Mouse (Mus musculus) kidney, embryonic 16.5 days (tissue): Measurements from ENCODE around the gene Hipk1. TPM values are rescaled to one million over a fixed set of nuclear protein-coding genes. Genes with fewer than 3 reads are reported as not detected.
"Not testable (repeated sequence)": the region's sequence is repeated elsewhere in the genome, so short reads cannot be mapped to it uniquely, and the experiment has no call there.

Experiments used
- ATAC-seq: fragments of 200-750 bp; cut with Nextera tagmentation; 2 replicates; pipeline ENCODE4 v1.8.0; 2017; ENCODE audit warnings: moderate TSS enrichment; ENCODE audit not compliant: low FRiP score, low TSS enrichment
- H3K27ac ChIP-seq: fragments of 300-500 bp; sonication (generic); 2 replicates; pipeline ENCODE4 v1.5.1; 2014; ENCODE audit warnings: low read length
- H3K27me3 ChIP-seq: fragments of 300-500 bp; sonication (generic); 2 replicates; pipeline ENCODE4 v1.6.1; 2014; ENCODE audit warnings: low read length, control low read depth, mixed read lengths; ENCODE audit not compliant: insufficient read depth
- H3K36me3 ChIP-seq: fragments of 300-500 bp; sonication (generic); 2 replicates; pipeline ENCODE4 v1.6.1; 2014; ENCODE audit warnings: low read length, control low read depth, mixed read lengths; ENCODE audit not compliant: insufficient read depth
- H3K4me1 ChIP-seq: fragments of 300-500 bp; sonication (generic); 2 replicates; pipeline ENCODE4 v1.6.1; 2014; ENCODE audit warnings: low read length, control low read depth, mixed read lengths; ENCODE audit not compliant: insufficient read depth
- H3K4me2 ChIP-seq: fragments of 300-500 bp; sonication (generic); replicated peaks from 2 replicates; pipeline ENCODE4 v1.6.1; 2014; ENCODE audit warnings: low read depth, low read length
- H3K4me3 ChIP-seq: fragments of 300-500 bp; sonication (generic); 2 replicates; pipeline ENCODE4 v1.5.1; 2014; ENCODE audit warnings: mild to moderate bottlenecking, low read length
- H3K9ac ChIP-seq: fragments of 300-500 bp; sonication (generic); replicated peaks from 2 replicates; pipeline ENCODE4 v1.6.1; 2014; ENCODE audit warnings: low read length
- H3K9me3 ChIP-seq: fragments of 300-500 bp; sonication (generic); 2 replicates; pipeline ENCODE4 v1.6.1; 2016; ENCODE audit warnings: low read length, control low read depth
- WGBS: fragments of 180-500 bp; shearing (Covaris S2); extraction: QIAGEN DNeasy Blood & Tissue Kit; methylation state at CpG from one replicate; pipeline ENCODE4 v1.1.7; 2014; 5-methylcytosine and 5-hydroxymethylcytosine counted together
- polyA plus RNA-seq: library from polyadenylated mRNA; unstranded; fragments of >200 nt; fragmentation: Nextera tagmentation; extraction: Ambion mirVana; gene quantifications from 2 replicates; pipeline ENCODE4 v1.2.1, GENCODE M21; 2015

The Hipk1 gene
- polyA plus RNA-seq: 10.3 and 11.3 TPM in 2 replicates

DNA sequence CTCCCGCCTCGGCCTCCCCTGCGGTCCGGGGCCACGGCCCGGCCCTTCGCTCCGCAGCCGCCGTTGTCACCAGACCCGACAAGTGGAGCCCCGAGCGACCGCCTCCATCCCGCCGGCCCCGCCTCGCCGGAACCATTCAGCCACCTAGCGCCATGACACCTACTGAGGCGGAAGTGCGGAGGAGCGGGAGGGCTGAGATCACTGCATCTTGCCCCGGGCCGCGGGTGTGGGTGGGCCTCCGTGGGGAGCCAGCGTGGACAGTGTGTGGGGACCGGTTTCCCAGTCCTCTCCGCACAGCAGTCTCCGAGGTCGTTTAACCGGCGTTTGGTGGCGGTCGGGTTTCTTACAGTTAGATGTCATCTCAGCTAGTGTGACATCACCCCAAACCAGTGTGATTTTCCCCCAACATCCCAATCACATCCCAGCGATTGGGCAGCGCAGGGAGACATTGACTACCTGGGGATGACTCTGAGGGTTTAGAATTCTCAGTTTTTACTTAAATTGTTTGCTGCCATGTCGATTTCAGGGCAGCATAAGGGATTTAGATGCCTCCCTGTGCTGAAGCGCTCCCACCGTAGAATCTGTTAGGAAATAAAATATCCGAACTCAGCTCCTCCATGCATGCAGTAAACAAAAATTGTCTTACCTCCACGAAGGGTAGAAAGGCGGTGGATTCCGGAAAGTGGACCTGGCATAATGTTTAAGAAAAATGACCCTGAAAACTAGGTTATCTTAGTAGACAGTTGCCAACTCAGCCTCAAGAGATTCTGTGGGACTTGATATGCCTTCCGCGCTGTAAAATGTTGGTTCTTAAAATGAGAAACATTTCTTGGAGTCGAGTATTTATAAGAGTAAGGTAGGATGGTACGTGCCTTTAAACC lies at the start of gene Hipk1:
Gene Hipk1 (minus strand): TSS at position 334 of the 881 bp plus-strand sequence.
- H3K27ac ChIP-seq: peak within 1 kb of the TSS; percentile 61
- H3K4me1 ChIP-seq: peaks cover 22% of the 10 kb centered on the region
- H3K4me3 ChIP-seq: peak within 1 kb of the TSS; percentile 59
- peak within 1 kb of the TSS; percentile 92 for H3K9ac ChIP-seq
- 11% methylated on average over 40 of the region's 49 CpGs for WGBS
- H3K4me2 ChIP-seq: peak within 1 kb of the TSS; percentile 75
- H3K36me3 ChIP-seq: no peaks in the 10 kb centered on the region
- ATAC-seq: peak; percentile 97
- H3K27me3 ChIP-seq: no peaks in the 10 kb centered on the region
- H3K9me3 ChIP-seq: no peaks in the 10 kb centered on the region

GRCm38 (mm10) chr3:103840946-103841345 lies 49.6 kb upstream of the Hipk1 start:
- H3K9ac ChIP-seq, H3K9me3 ChIP-seq, H3K4me2 ChIP-seq, H3K36me3 ChIP-seq, H3K4me1 ChIP-seq, ATAC-seq, H3K4me3 ChIP-seq, H3K27ac ChIP-seq, H3K27me3 ChIP-seq: not testable (repeated sequence)
- WGBS: 93% methylated on average over 6 of the region's 7 CpGs

DNA sequence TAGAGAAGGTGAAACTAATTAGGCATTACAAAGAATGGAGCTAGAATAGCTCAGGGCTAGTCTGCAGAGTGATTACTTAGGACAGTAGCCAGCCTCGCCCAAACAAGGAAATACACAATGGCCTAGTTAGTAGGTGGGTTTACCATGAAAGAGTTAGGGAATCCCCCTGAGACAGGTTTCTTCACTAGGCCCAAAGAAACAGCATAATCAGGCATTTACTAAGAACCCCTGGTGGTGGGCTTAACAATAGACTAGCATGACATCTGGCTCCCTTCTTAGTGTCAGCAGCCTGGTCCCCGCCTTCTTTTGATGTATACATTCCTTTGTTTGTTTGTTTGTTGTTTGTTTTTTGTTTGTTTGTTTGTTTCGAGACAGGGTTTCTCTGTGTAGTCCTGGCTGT lies 48.8 kb upstream of the Hipk1 start:
- whole genome bisulfite sequencing: 87% methylated on average over 3 of the region's 3 CpGs
- ATAC-seq: not testable (repeated sequence)

DNA sequence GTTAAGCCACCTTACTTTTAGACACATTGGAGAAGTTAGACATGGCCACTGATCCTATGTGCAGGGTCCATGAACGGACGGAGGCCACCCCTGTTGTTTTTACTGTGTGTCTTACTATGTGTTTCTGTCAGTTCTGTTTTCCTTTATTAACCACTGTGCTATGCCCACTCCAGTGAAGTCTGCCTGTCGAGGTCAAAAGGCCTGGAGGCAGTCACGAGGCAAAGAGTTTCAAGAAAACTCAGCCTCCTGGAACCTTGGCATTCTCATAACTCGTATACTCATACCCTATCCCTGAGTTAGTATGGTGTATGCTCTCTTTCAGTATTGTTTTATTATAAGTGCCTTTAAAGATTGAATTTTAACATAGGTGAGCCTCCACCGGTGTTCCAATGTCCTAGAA lies 48.3 kb upstream of the Hipk1 start:
- H3K27me3 ChIP-seq: no peaks in the 10 kb centered on the region
- WGBS: 92% methylated on average over 6 of the region's 6 CpGs
- H3K9me3 ChIP-seq: peaks cover 1% of the 10 kb centered on the region; the same call in 1 of the 2 replicates
- no peak overlapping the region for H3K9ac ChIP-seq
- H3K4me1 ChIP-seq: no peaks in the 10 kb centered on the region
- no peak overlapping the region for H3K4me2 ChIP-seq
- no peaks in the 10 kb centered on the region for H3K36me3 ChIP-seq
- ATAC-seq: no peak
- H3K27ac ChIP-seq: no peak overlapping the region
- no peak overlapping the region for H3K4me3 ChIP-seq

More for the DNA sequence above, 48.8 kb upstream of the Hipk1 start:
- not testable (repeated sequence) for H3K36me3 ChIP-seq, H3K27me3 ChIP-seq, H3K9ac ChIP-seq, H3K4me2 ChIP-seq, H3K9me3 ChIP-seq, H3K4me3 ChIP-seq, H3K4me1 ChIP-seq, H3K27ac ChIP-seq

GRCm38 (mm10) chr3:103836453-103836852 lies 45.1 kb upstream of the Hipk1 start:
- Histone ChIP-seq H3K9me3 (no peaks in the 10 kb centered on the region), H3K4me1 (no peaks in the 10 kb centered on the region), H3K36me3 (no peaks in the 10 kb centered on the region), H3K9ac (no peak overlapping the region), H3K4me3 (no peak overlapping the region), H3K27ac (no peak overlapping the region), H3K4me2 (no peak overlapping the region), H3K27me3 (no peaks in the 10 kb centered on the region)
- WGBS: 96% methylated on average over 5 of the region's 5 CpGs
- ATAC-seq: no peak

DNA sequence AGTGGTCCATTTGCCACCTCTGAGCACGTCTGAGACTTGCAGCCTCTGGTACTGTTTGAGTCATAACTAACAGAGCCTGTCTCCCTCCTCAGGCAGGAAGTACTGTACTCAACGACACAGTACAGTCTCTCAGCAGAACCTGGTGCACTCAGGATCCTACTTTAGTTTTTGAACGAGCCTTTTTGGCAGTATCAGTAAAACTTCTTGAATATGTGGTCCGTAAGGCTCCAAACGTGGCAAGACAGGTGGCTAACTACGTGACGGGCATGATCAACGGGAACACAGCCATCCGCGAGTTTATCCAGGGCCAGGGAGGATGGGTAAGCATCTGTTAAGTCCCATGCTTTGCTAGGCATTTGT lies 44.6 kb upstream of the Hipk1 start:
- no peak overlapping the region for H3K27ac ChIP-seq
- no peaks in the 10 kb centered on the region for H3K4me1 ChIP-seq
- H3K9ac ChIP-seq: no peak overlapping the region
- no peak for ATAC-seq
- no peak overlapping the region for H3K4me2 ChIP-seq
- WGBS: 76% methylated on average over 10 of the region's 10 CpGs
- no peaks in the 10 kb centered on the region for H3K36me3 ChIP-seq
- no peaks in the 10 kb centered on the region for H3K9me3 ChIP-seq
- no peaks in the 10 kb centered on the region for H3K27me3 ChIP-seq
- H3K4me3 ChIP-seq: no peak overlapping the region

DNA sequence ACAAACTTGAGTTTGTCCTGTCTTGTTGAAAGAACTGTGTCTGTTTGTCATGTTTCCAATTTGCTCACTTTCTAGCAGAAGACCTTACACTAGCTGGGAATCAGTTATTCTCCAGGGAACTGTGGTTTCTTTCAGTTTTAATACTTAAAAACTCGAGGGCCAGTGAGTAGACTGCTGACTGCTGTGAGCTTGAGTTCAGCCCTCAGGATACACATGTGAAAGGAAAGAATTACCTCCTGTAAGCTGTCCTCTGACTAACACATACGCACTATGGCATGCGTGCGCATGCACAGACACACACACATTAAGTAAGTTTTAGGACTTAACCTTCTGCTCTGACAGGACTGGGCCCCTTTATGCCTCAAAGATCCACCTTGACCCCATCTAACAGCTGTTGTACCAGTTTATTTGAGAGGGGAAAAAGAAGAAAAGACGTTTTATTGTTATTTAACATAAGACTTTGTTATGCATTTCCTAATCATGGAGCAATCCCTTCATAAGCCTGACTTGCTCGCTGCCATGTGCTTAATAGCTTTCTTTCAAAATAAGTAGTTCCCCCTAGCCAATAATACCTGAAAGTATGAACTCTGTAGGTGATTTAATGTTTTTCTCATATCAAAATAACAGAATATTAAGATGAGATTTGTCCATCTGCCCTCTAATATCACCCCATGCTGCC lies 44.0 kb upstream of the Hipk1 start:
- Histone ChIP-seq H3K9me3 (no peaks in the 10 kb centered on the region), H3K36me3 (no peaks in the 10 kb centered on the region), H3K4me2 (no peak overlapping the region), H3K27me3 (no peaks in the 10 kb centered on the region), H3K4me1 (no peaks in the 10 kb centered on the region), H3K9ac (no peak overlapping the region), H3K4me3 (no peak overlapping the region), H3K27ac (no peak overlapping the region)
- ATAC-seq: no peak
- WGBS: 80% methylated on average over 6 of the region's 6 CpGs

- no peaks in the 10 kb centered on the region for H3K36me3 ChIP-seq
- H3K4me1 ChIP-seq: no peaks in the 10 kb centered on the region
- WGBS: 77% methylated on average over 2 of the region's 2 CpGs
- H3K4me3 ChIP-seq: no peak overlapping the region
- no peak overlapping the region for H3K9ac ChIP-seq
- H3K9me3 ChIP-seq: no peaks in the 10 kb centered on the region
- H3K27me3 ChIP-seq: no peaks in the 10 kb centered on the region
- no peak overlapping the region for H3K27ac ChIP-seq
- no peak for ATAC-seq
- H3K4me2 ChIP-seq: no peak overlapping the region
Measured at GRCm38 (mm10) chr3:103834001-103834400, 42.6 kb upstream of the Hipk1 start.

DNA sequence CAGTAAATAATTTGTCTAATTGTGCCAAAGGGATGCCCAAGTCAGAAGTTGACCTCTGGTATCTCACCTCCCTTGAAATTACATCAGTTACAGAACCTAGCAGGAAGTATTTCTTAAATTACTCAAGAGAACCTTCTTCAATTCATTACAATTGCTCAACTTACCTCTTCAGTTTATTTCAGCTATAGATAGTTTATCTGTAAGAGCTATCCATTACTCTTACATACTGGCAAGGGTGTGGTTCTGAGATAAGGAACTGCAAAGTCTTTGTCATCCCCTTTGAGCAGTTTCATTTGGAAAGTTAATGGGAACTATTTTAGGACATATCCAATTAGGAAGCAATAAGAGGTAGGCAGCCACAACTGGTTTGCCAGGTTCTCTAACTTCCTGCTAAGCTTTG lies 41.1 kb upstream of the Hipk1 start, which contains the start of gene Bcl2l15:
Gene Bcl2l15 (plus strand): TSS at position 176 of the 400 bp plus-strand sequence.
- Histone ChIP-seq H3K9me3 (no peaks in the 10 kb centered on the region), H3K9ac (no peak within 1 kb of the TSS), H3K4me2 (no peak within 1 kb of the TSS), H3K27me3 (no peaks in the 10 kb centered on the region), H3K27ac (no peak within 1 kb of the TSS), H3K36me3 (no peaks in the 10 kb centered on the region), H3K4me1 (no peaks in the 10 kb centered on the region), H3K4me3 (no peak within 1 kb of the TSS)
- no peak for ATAC-seq

GRCm38 (mm10) chr3:103831146-103831545 lies 39.8 kb upstream of the Hipk1 start:
- Histone ChIP-seq H3K36me3 (no peaks in the 10 kb centered on the region), H3K9me3 (no peaks in the 10 kb centered on the region), H3K4me1 (no peaks in the 10 kb centered on the region), H3K4me3 (no peak overlapping the region), H3K4me2 (no peak overlapping the region), H3K27ac (no peak overlapping the region), H3K27me3 (no peaks in the 10 kb centered on the region), H3K9ac (no peak overlapping the region)
- ATAC-seq: no peak
- WGBS: 85% methylated on average over 7 of the region's 7 CpGs
